Mouse (Mus musculus) CH12.LX (cell line): Measurements from ENCODE around the gene Cyp4f17. TPM values are rescaled to one million over a fixed set of nuclear protein-coding genes. Genes with fewer than 3 reads are reported as not detected.
A peak's percentile ranks its signal among the peaks of the same experiment; 100 is the strongest.

ENCODE experiments used
- DNase-seq: peaks from one replicate; pipeline ENCODE4 v3.0.0-alpha.2; 2013; ENCODE audit errors: extremely low read depth
- H3K27ac ChIP-seq: 2 replicates; pipeline ENCODE4 v1.5.1; 2012; ENCODE audit warnings: low read depth, mild to moderate bottlenecking, control low read depth, moderate library complexity; ENCODE audit not compliant: insufficient read depth
- H3K27me3 ChIP-seq: replicated peaks from 2 replicates; pipeline ENCODE3; 2012; ENCODE audit warnings: inconsistent platforms
- H3K36me3 ChIP-seq, 2 experiments: replicated peaks in 1 of 2; 2 replicates each; pipeline versions ENCODE3 to v1.6.1; 2012; ENCODE audit warnings: inconsistent platforms in 1 of 2, low read length in 1 of 2, mild to moderate bottlenecking in 1 of 2, mixed read lengths in 1 of 2, moderate library complexity in 1 of 2; ENCODE audit not compliant: control insufficient read depth in 1 of 2, insufficient read depth in 1 of 2
- H3K4me1 ChIP-seq, 2 experiments: 2 replicates each; pipeline ENCODE4 v1.6.1; 2012; ENCODE audit warnings: inconsistent platforms in 1 of 2, moderate library complexity in 1 of 2; ENCODE audit not compliant: insufficient read depth in 2 of 2, control insufficient read depth in 1 of 2
- H3K4me2 ChIP-seq: 2 replicates; pipeline ENCODE4 v1.6.1; 2012; ENCODE audit warnings: low read depth, mild to moderate bottlenecking, control low read depth; ENCODE audit not compliant: poor library complexity, insufficient read depth, severe bottlenecking
- H3K4me3 ChIP-seq, 3 experiments: fragments of 150-350 bp in 1 of 3; sonication (generic) in 1 of 3; replicated peaks in 1 of 3; 2 replicates each; pipeline versions ENCODE3 to v1.5.1; 2011 to 2012; ENCODE audit warnings: low read depth in 2 of 3, low read length in 2 of 3, mild to moderate bottlenecking in 2 of 3, moderate library complexity in 2 of 3, control low read depth in 1 of 3, improper control_type of control experiment in 1 of 3, inconsistent platforms in 1 of 3, mixed read lengths in 1 of 3; ENCODE audit not compliant: poor library complexity in 1 of 3
- H3K79me2 ChIP-seq: replicated peaks from 2 replicates; pipeline ENCODE4 v1.6.1; 2012; ENCODE audit warnings: mild to moderate bottlenecking, moderate library complexity; ENCODE audit not compliant: control insufficient read depth, poor library complexity, insufficient read depth, severe bottlenecking; ENCODE audit errors: extremely low read depth
- H3K9ac ChIP-seq: 2 replicates; pipeline ENCODE4 v1.6.1; 2012; ENCODE audit warnings: low read depth, mild to moderate bottlenecking, control low read depth, moderate library complexity; ENCODE audit not compliant: insufficient read depth
- H3K9me3 ChIP-seq: replicated peaks from 2 replicates; pipeline ENCODE3; 2012; ENCODE audit warnings: low read length, inconsistent platforms, mixed read lengths
- BHLHE40 ChIP-seq: IDR thresholded peaks from 2 replicates; pipeline ENCODE4 v1.6.1; 2011; ENCODE audit warnings: mild to moderate bottlenecking, low read depth, low read length, improper control_type of control experiment
- CHD2 ChIP-seq: IDR thresholded peaks from 2 replicates; pipeline ENCODE4 v1.6.1; 2011; ENCODE audit warnings: low read length, improper control_type of control experiment
- CTCF ChIP-seq, 2 experiments: IDR thresholded peaks in 1 of 2; conservative IDR thresholded peaks in 1 of 2; 2 replicates each; pipeline ENCODE4 v1.5.1; 2011 to 2012; ENCODE audit warnings: low read depth in 2 of 2, low read length in 2 of 2, improper control_type of control experiment in 1 of 2, inconsistent platforms in 1 of 2, mild to moderate bottlenecking in 1 of 2, moderate library complexity in 1 of 2
- ELF1 ChIP-seq: IDR thresholded peaks from 2 replicates; pipeline ENCODE4 v1.6.1; 2014; ENCODE audit warnings: low read depth, mild to moderate bottlenecking, inconsistent platforms, low read length, improper control_type of control experiment
- EP300 ChIP-seq: IDR thresholded peaks from 2 replicates; pipeline ENCODE4 v1.6.1; 2011; ENCODE audit warnings: low read length, improper control_type of control experiment
- ETS1 ChIP-seq: conservative IDR thresholded peaks from 2 replicates; pipeline ENCODE4 v1.6.1; 2012; ENCODE audit warnings: low read depth, mild to moderate bottlenecking, inconsistent platforms, low read length, improper control_type of control experiment, moderate library complexity
- GABPA ChIP-seq: IDR thresholded peaks from 2 replicates; pipeline ENCODE4 v1.6.1; 2012; ENCODE audit warnings: low read depth, low read length, improper control_type of control experiment, inconsistent platforms; ENCODE audit not compliant: insufficient replicate concordance
- HCFC1 ChIP-seq: IDR thresholded peaks from 2 replicates; pipeline ENCODE4 v1.6.1; 2012; ENCODE audit warnings: low read depth, mild to moderate bottlenecking, inconsistent platforms, low read length, improper control_type of control experiment
- IRF4 ChIP-seq: IDR thresholded peaks from 2 replicates; pipeline ENCODE4 v1.6.1; 2014; ENCODE audit warnings: low read depth, mild to moderate bottlenecking, inconsistent platforms, low read length, improper control_type of control experiment
- JUN ChIP-seq: IDR thresholded peaks from 2 replicates; pipeline ENCODE4 v1.6.1; 2011; ENCODE audit warnings: low read depth, mild to moderate bottlenecking, low read length, improper control_type of control experiment, moderate library complexity; ENCODE audit not compliant: insufficient read depth
- JUND ChIP-seq: conservative IDR thresholded peaks from 2 replicates; pipeline ENCODE4 v1.6.1; 2011; ENCODE audit warnings: low read depth, low read length, improper control_type of control experiment
- MAFK ChIP-seq: IDR thresholded peaks from 2 replicates; pipeline ENCODE4 v1.6.1; 2011; ENCODE audit warnings: low read length, improper control_type of control experiment; ENCODE audit not compliant: insufficient replicate concordance
- MAZ ChIP-seq: IDR thresholded peaks from 2 replicates; pipeline ENCODE4 v1.6.1; 2012; ENCODE audit warnings: low read depth, mild to moderate bottlenecking, inconsistent platforms, low read length, improper control_type of control experiment, moderate library complexity
- MEF2A ChIP-seq: IDR thresholded peaks from 2 replicates; pipeline ENCODE4 v1.6.1; 2014; ENCODE audit warnings: low read depth, mild to moderate bottlenecking, inconsistent platforms, low read length, improper control_type of control experiment, borderline replicate concordance
- MXI1 ChIP-seq: IDR thresholded peaks from 2 replicates; pipeline ENCODE4 v1.6.1; 2011; ENCODE audit warnings: mild to moderate bottlenecking, low read depth, low read length, improper control_type of control experiment
- MYC ChIP-seq: IDR thresholded peaks from 2 replicates; pipeline ENCODE4 v1.6.1; 2011; ENCODE audit warnings: low read depth, mild to moderate bottlenecking, improper control_type of control experiment, low read length
- POLR2A ChIP-seq: IDR thresholded peaks from 2 replicates; pipeline ENCODE4 v1.6.1; 2011; ENCODE audit warnings: low read depth, mild to moderate bottlenecking, improper control_type of control experiment, low read length
- POLR2AphosphoS2 ChIP-seq: IDR thresholded peaks from 2 replicates; pipeline ENCODE4 v1.6.1; 2011; ENCODE audit warnings: low read depth, low read length, improper control_type of control experiment
- RAD21 ChIP-seq: IDR thresholded peaks from 2 replicates; pipeline ENCODE4 v1.6.1; 2011; ENCODE audit warnings: low read depth, mild to moderate bottlenecking, low read length, improper control_type of control experiment, moderate library complexity
- RCOR1 ChIP-seq: conservative IDR thresholded peaks from 2 replicates; pipeline ENCODE4 v1.6.1; 2012; ENCODE audit warnings: low read depth, mild to moderate bottlenecking, inconsistent platforms, low read length, improper control_type of control experiment
- SIN3A ChIP-seq: IDR thresholded peaks from 2 replicates; pipeline ENCODE4 v1.6.1; 2012; ENCODE audit warnings: low read length, improper control_type of control experiment, inconsistent platforms
- SMC3 ChIP-seq: IDR thresholded peaks from 2 replicates; pipeline ENCODE4 v1.6.1; 2011; ENCODE audit warnings: low read depth, low read length, improper control_type of control experiment
- TBP ChIP-seq: conservative IDR thresholded peaks from 2 replicates; pipeline ENCODE4 v1.6.1; 2011; ENCODE audit warnings: low read depth, low read length, improper control_type of control experiment
- TCF12 ChIP-seq: IDR thresholded peaks from 2 replicates; pipeline ENCODE4 v1.6.1; 2014; ENCODE audit warnings: low read depth, mild to moderate bottlenecking, inconsistent platforms, low read length, improper control_type of control experiment
- UBTF ChIP-seq: IDR thresholded peaks from 2 replicates; pipeline ENCODE4 v1.6.1; 2012; ENCODE audit warnings: low read depth, mild to moderate bottlenecking, inconsistent platforms, low read length, improper control_type of control experiment, moderate library complexity
- USF1 ChIP-seq: IDR thresholded peaks from 2 replicates; pipeline ENCODE4 v1.6.1; 2014; ENCODE audit warnings: low read depth, mild to moderate bottlenecking, inconsistent platforms, low read length, improper control_type of control experiment
- USF2 ChIP-seq: conservative IDR thresholded peaks from 2 replicates; pipeline ENCODE4 v1.6.1; 2011; ENCODE audit warnings: low read depth, low read length, improper control_type of control experiment
- ZC3H11A ChIP-seq: IDR thresholded peaks from 2 replicates; pipeline ENCODE4 v1.6.1; 2012; ENCODE audit warnings: low read depth, mild to moderate bottlenecking, inconsistent platforms, low read length, improper control_type of control experiment
- ZMIZ1 ChIP-seq: IDR thresholded peaks from 2 replicates; pipeline ENCODE4 v1.6.1; 2012; ENCODE audit warnings: low read depth, mild to moderate bottlenecking, inconsistent platforms, low read length, improper control_type of control experiment
- ZNF384 ChIP-seq: IDR thresholded peaks from 2 replicates; pipeline ENCODE4 v1.6.1; 2012; ENCODE audit warnings: low read depth, low read length, improper control_type of control experiment, inconsistent platforms
- dilution Hi-C: fragments of 300-500 bp; cut with MboI; formaldehyde crosslinking; loops from 2 replicates; pipeline ENCODE4 v1.14.3; 2020; ENCODE audit warnings: low sequenced_read_pairs; ENCODE audit not compliant: extremely low pct_unique_long_range_greater_than_20kb, extremely low pct_ligation_motif_present
- in situ Hi-C: fragments of 300-500 bp; cut with MboI; formaldehyde crosslinking; loops from 3 replicates; pipeline ENCODE4 v1.14.3; 2019; ENCODE audit warnings: low sequenced_read_pairs, low pct_ligation_motif_present, low pct_unique_long_range_greater_than_20kb, mixed read lengths
- polyA plus RNA-seq: library from polyadenylated mRNA; unstranded; fragments of >175 nt; gene quantifications from 2 replicates; pipeline ENCODE4 v1.2.1, GENCODE M21; 2012; ENCODE audit warnings: low read depth; ENCODE audit not compliant: insufficient read length
- total RNA-seq, 2 experiments: library from RNA; depleted of rRNA; stranded (reverse); fragments of 300-350 nt in 1 of 2; fragments of >200 nt in 1 of 2; gene quantifications; 2 replicates each; pipeline ENCODE4 v1.2.3; 2012 to 2014

Gene Cyp4f17
- total and polyA plus RNA-seq, 3 experiments, result 3.3 to 4.8 (median 4.1) TPM

- in situ Hi-C loops, result no loop called here
- no peak overlapping the region for H3K4me2 ChIP-seq
- dilution Hi-C loops, result no loop called here
- H3K27ac ChIP-seq, result no peak overlapping the region
- H3K4me3 ChIP-seq, result no peak overlapping the region
- H3K27me3 ChIP-seq, result no peaks in the 10 kb centered on the region
- no peaks in the 10 kb centered on the region for H3K9me3 ChIP-seq
- H3K36me3 ChIP-seq, result no peaks in the 10 kb centered on the region
- DNase-seq, result no peak
- TF ChIP-seq JUND (no peak), ZMIZ1 (no peak), JUN (no peak), UBTF (no peak), RAD21 (no peak), TCF12 (no peak), USF1 (no peak), POLR2AphosphoS2 (no peak), CTCF (conservative IDR thresholded peaks at IDR 0.05 in 1 of 2, IDR thresholded peaks at IDR 0.05 in 1 of 2; ENCODE audit: low read depth in 2 of 2, low read length in 2 of 2) (no peak), BHLHE40 (no peak), HCFC1 (no peak), SIN3A (no peak), IRF4 (no peak), MAZ (no peak), POLR2A (no peak), ELF1 (no peak), MEF2A (no peak), CHD2 (no peak), ZNF384 (no peak)
- peaks cover 27 to 41% of the 10 kb centered on the region in 2 experiments for H3K4me1 ChIP-seq
- no peak overlapping the region for H3K9ac ChIP-seq
- H3K79me2 ChIP-seq, result no peaks in the 10 kb centered on the region
These were observed 33.7 kb upstream of the Cyp4f17 start for GRCm38 (mm10) chr17:32472176-32472575.

GRCm38 (mm10) chr17:32474954-32475560 is 30.8 kb upstream of the Cyp4f17 start:
- peaks cover 27 to 42% of the 10 kb centered on the region in 2 experiments for H3K4me1 ChIP-seq
- no peak overlapping the region for H3K9ac ChIP-seq
- no peak overlapping the region for H3K27ac ChIP-seq
- dilution Hi-C loops (no loop called here), in situ Hi-C loops (loop anchor here (25.0 kb wide), 1 partner anchor 338 kb away; no protein-coding TSS in a partner anchor)
- no peaks in the 10 kb centered on the region for H3K36me3 ChIP-seq
- no peak overlapping the region for H3K4me3 ChIP-seq
- 0 out of 2 replicates have a peak overlapping the region, but pooled peaks have one; percentile 4 for H3K4me2 ChIP-seq
- DNase-seq, result peak; percentile 53
- H3K27me3 ChIP-seq, result no peaks in the 10 kb centered on the region
- H3K79me2 ChIP-seq, result no peaks in the 10 kb centered on the region
- H3K9me3 ChIP-seq, result no peaks in the 10 kb centered on the region
- TF ChIP-seq TCF12 (peak; percentile 90), POLR2A (no peak), EP300 (peak; percentile 89), MXI1 (0 out of 2 replicates have a peak, but pooled peaks have one; percentile 6), ZC3H11A (no peak), ELF1 (no peak), IRF4 (peak; percentile 84), ETS1 (no peak), CTCF (conservative IDR thresholded peaks at IDR 0.05 in 1 of 2, IDR thresholded peaks at IDR 0.05 in 1 of 2; ENCODE audit: low read depth in 2 of 2, low read length in 2 of 2) (no peak), MEF2A (no peak), ZMIZ1 (no peak), TBP (no peak), GABPA (no peak), SIN3A (no peak), CHD2 (0 out of 2 replicates have a peak, but pooled peaks have one; percentile 23), RAD21 (no peak; the same call in 1 of the 2 replicates), MAZ (no peak), RCOR1 (0 out of 2 replicates have a peak, but pooled peaks have one; percentile 23), MAFK (0 out of 2 replicates have a peak, but pooled peaks have one; percentile 11), USF2 (no peak), MYC (0 out of 2 replicates have a peak, but pooled peaks have one; percentile 22), SMC3 (no peak)
